Mouse (Mus musculus): ENCODE data around the gene Itpr1. TPM values are rescaled to one million over a fixed set of nuclear protein-coding genes. Genes with fewer than 3 reads are reported as not detected.

Itpr1 gene
- polyA plus RNA-seq, 1 experiment from 2014 or later = 15.6 TPM

DNA sequence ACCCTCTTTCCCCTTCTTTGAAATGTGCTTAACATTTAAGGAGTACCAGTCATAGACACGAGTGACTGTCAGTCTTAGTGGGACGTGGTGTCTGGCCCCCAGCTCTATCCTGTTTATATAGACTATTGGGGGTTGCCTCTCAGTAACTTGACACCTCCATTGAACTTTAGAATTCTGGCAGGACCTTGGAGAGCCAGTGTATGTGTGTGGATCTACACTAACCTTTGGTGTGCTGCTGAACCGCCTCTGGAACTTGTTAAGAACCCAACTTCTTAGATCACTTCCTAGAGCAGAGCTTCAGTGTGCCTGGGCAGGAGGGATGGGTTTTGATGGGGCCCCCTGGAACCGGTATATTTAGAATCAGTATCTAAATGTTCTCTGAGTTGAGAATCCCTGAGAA, 26.2 kb downstream of the Itpr1 start:
- ATAC-seq (replicated peaks; ENCODE audit: low FRiP score, low TSS enrichment, low read depth) (no peak), DNase-seq (ENCODE audit: low spot score) (no peak)
- H3K4me2 ChIP-seq (ENCODE audit: low read length) = no peak overlapping the region
- H3K4me3 ChIP-seq (ENCODE audit: low read depth, low read length) = no peak overlapping the region
- no peak overlapping the region for H3K9ac ChIP-seq (ENCODE audit: low read length)
- H3K36me3 ChIP-seq (ENCODE audit: control insufficient read depth, insufficient read depth, low read length) = no peaks in the 10 kb centered on the region; the same call in 1 of the 2 replicates
- WGBS = 31% methylated on average over 4 of the region's 4 CpGs
- no peak overlapping the region for H3K27ac ChIP-seq (ENCODE audit: low read depth)
- H3K27me3 ChIP-seq (replicated peaks; ENCODE audit: control insufficient read depth, insufficient read depth, low read length) = no peaks in the 10 kb centered on the region
- H3K9me3 ChIP-seq (ENCODE audit: control insufficient read depth, low read length) = no peaks in the 10 kb centered on the region
- peaks cover 17% of the 10 kb centered on the region; the same call in 1 of the 2 replicates for H3K4me1 ChIP-seq (replicated peaks; ENCODE audit: control insufficient read depth, insufficient read depth, low read length)

DNA sequence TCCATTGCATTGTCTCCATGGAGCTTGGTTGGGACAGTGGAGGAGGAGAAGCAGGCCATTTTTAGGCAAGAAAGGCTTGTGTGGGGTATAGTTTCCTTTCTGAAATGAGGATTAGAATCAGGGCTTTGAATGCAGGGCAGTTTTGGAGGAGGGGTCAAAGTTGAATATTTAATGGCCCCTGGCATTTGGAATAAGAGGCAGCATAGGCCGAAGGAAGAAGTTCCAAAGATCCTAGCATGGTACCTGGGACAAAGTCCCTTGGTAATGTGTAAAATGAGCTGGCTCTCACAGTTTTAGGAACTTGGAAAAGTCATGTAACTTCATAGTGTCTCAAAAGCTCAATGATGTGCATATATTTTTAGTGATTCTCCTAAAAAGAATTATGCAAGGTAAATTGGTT, 27.1 kb downstream of the Itpr1 start:
- 85% methylated on average over 1 of the region's 1 CpGs for WGBS
- Histone ChIP-seq H3K27ac (ENCODE audit: low read depth) (no peak overlapping the region), H3K36me3 (ENCODE audit: control insufficient read depth, insufficient read depth, low read length) (no peaks in the 10 kb centered on the region; the same call in 1 of the 2 replicates), H3K4me1 (replicated peaks; ENCODE audit: control insufficient read depth, insufficient read depth, low read length) (peaks cover 14% of the 10 kb centered on the region; the same call in 1 of the 2 replicates), H3K4me2 (ENCODE audit: low read length) (no peak overlapping the region), H3K4me3 (ENCODE audit: low read depth, low read length) (no peak overlapping the region), H3K27me3 (replicated peaks; ENCODE audit: control insufficient read depth, insufficient read depth, low read length) (no peaks in the 10 kb centered on the region), H3K9ac (ENCODE audit: low read length) (no peak overlapping the region), H3K9me3 (ENCODE audit: control insufficient read depth, low read length) (no peaks in the 10 kb centered on the region)
- no peak for DNase-seq (ENCODE audit: low spot score)
- ATAC-seq (replicated peaks; ENCODE audit: low FRiP score, low TSS enrichment, low read depth) = no peak

DNA sequence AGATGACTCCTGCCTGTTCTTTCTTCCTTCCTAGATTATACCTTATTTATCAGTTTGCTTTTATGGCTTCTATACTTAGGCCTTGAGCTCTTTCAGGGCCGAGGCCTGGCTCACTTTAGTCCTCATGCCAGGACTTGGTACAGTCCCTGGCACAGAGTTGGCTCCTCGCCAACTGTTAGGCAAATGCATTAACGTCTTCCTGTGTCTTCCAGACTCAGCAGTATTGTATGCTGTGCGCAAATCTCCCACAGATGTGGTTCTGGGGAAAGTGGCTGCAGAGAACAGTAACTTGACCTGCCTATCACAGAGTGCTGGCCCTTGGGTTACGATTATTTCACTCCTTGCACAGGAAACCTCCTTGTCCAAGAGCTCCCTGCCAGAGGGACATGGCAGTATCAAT, 27.9 kb downstream of the Itpr1 start:
- H3K9me3 ChIP-seq (ENCODE audit: control insufficient read depth, low read length) = no peaks in the 10 kb centered on the region
- no peaks in the 10 kb centered on the region; the same call in 1 of the 2 replicates for H3K36me3 ChIP-seq (ENCODE audit: control insufficient read depth, insufficient read depth, low read length)
- no peak for DNase-seq (ENCODE audit: low spot score)
- H3K4me2 ChIP-seq (ENCODE audit: low read length) = no peak overlapping the region
- no peak overlapping the region for H3K4me3 ChIP-seq (ENCODE audit: low read depth, low read length)
- peaks cover 9% of the 10 kb centered on the region; the same call in 1 of the 2 replicates for H3K4me1 ChIP-seq (replicated peaks; ENCODE audit: control insufficient read depth, insufficient read depth, low read length)
- H3K27me3 ChIP-seq (replicated peaks; ENCODE audit: control insufficient read depth, insufficient read depth, low read length) = no peaks in the 10 kb centered on the region
- no peak overlapping the region for H3K9ac ChIP-seq (ENCODE audit: low read length)
- WGBS = 57% methylated on average over 5 of the region's 5 CpGs
- H3K27ac ChIP-seq (ENCODE audit: low read depth) = no peak overlapping the region
- no peak for ATAC-seq (replicated peaks; ENCODE audit: low FRiP score, low TSS enrichment, low read depth)

DNA sequence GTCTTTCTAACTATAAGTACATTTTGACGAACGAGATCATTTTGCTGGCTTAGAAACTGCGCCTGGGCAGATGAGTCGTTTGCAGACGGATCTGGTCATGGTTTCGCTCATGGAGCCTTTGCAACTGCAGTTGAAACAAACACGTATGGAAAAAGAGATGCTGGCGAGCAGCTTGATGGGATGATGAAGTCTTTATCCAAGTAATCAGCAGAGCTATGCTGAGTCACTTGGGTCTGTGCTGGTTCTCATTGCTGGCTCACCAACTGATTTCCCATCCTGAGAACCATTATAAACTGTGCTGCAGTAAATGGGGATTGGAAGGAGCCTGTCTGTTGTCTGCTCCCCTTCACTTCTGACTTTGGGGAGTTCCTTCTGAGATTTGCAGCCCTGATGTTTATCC, 31.7 kb downstream of the Itpr1 start:
- no peak overlapping the region for H3K27ac ChIP-seq (ENCODE audit: low read depth)
- H3K9ac ChIP-seq (ENCODE audit: low read length) = no peak overlapping the region
- 83% methylated on average over 8 of the region's 8 CpGs for WGBS
- DNase-seq (ENCODE audit: low spot score) = no peak
- H3K36me3 ChIP-seq (ENCODE audit: control insufficient read depth, insufficient read depth, low read length) = no peaks in the 10 kb centered on the region; the same call in 1 of the 2 replicates
- H3K9me3 ChIP-seq (ENCODE audit: control insufficient read depth, low read length) = no peaks in the 10 kb centered on the region
- no peak for ATAC-seq (replicated peaks; ENCODE audit: low FRiP score, low TSS enrichment, low read depth)
- peaks cover 20% of the 10 kb centered on the region for H3K4me1 ChIP-seq (replicated peaks; ENCODE audit: control insufficient read depth, insufficient read depth, low read length)
- no peaks in the 10 kb centered on the region for H3K27me3 ChIP-seq (replicated peaks; ENCODE audit: control insufficient read depth, insufficient read depth, low read length)
- H3K4me2 ChIP-seq (ENCODE audit: low read length) = no peak overlapping the region
- no peak overlapping the region for H3K4me3 ChIP-seq (ENCODE audit: low read depth, low read length)

GRCm38 (mm10) chr6:108246369-108247085, 33.6 kb downstream of the Itpr1 start:
- Histone ChIP-seq H3K9ac (ENCODE audit: low read length) (no peak overlapping the region), H3K4me1 (replicated peaks; ENCODE audit: control insufficient read depth, insufficient read depth, low read length) (peaks cover 23% of the 10 kb centered on the region), H3K4me3 (ENCODE audit: low read depth, low read length) (no peak overlapping the region), H3K27ac (ENCODE audit: low read depth) (no peak overlapping the region), H3K27me3 (replicated peaks; ENCODE audit: control insufficient read depth, insufficient read depth, low read length) (no peaks in the 10 kb centered on the region), H3K36me3 (ENCODE audit: control insufficient read depth, insufficient read depth, low read length) (no peaks in the 10 kb centered on the region; the same call in 1 of the 2 replicates), H3K4me2 (ENCODE audit: low read length) (no peak overlapping the region), H3K9me3 (ENCODE audit: control insufficient read depth, low read length) (no peaks in the 10 kb centered on the region)
- 75% methylated on average over 3 of the region's 3 CpGs for WGBS
- ATAC-seq (replicated peaks; ENCODE audit: low FRiP score, low TSS enrichment, low read depth) (no peak), DNase-seq (ENCODE audit: low spot score) (no peak)

GRCm38 (mm10) chr6:108247211-108247610, 34.3 kb downstream of the Itpr1 start:
- Histone ChIP-seq H3K9me3 (ENCODE audit: control insufficient read depth, low read length) (no peaks in the 10 kb centered on the region), H3K27me3 (replicated peaks; ENCODE audit: control insufficient read depth, insufficient read depth, low read length) (no peaks in the 10 kb centered on the region), H3K4me1 (replicated peaks; ENCODE audit: control insufficient read depth, insufficient read depth, low read length) (peaks cover 23% of the 10 kb centered on the region), H3K36me3 (ENCODE audit: control insufficient read depth, insufficient read depth, low read length) (no peaks in the 10 kb centered on the region; the same call in 1 of the 2 replicates), H3K4me2 (ENCODE audit: low read length) (no peak overlapping the region), H3K27ac (ENCODE audit: low read depth) (no peak overlapping the region), H3K4me3 (ENCODE audit: low read depth, low read length) (no peak overlapping the region), H3K9ac (ENCODE audit: low read length) (no peak overlapping the region)
- WGBS = 64% methylated on average over 3 of the region's 3 CpGs
- peak; percentile 52; the same call in 1 of the 2 replicates for ATAC-seq (replicated peaks; ENCODE audit: low FRiP score, low TSS enrichment, low read depth)
- DNase-seq (ENCODE audit: low spot score) = no peak

GRCm38 (mm10) chr6:108248519-108248918, 35.6 kb downstream of the Itpr1 start:
- 26% methylated on average over 4 of the region's 4 CpGs for WGBS
- peaks cover 23% of the 10 kb centered on the region for H3K4me1 ChIP-seq (replicated peaks; ENCODE audit: control insufficient read depth, insufficient read depth, low read length)
- DNase-seq (ENCODE audit: low spot score) = no peak
- ATAC-seq (replicated peaks; ENCODE audit: low FRiP score, low TSS enrichment, low read depth) = 0 out of 2 replicates have a peak, but pooled peaks have one; percentile 6
- no peak overlapping the region for H3K9ac ChIP-seq (ENCODE audit: low read length)
- no peaks in the 10 kb centered on the region for H3K9me3 ChIP-seq (ENCODE audit: control insufficient read depth, low read length)
- H3K4me2 ChIP-seq (ENCODE audit: low read length) = no peak overlapping the region
- H3K36me3 ChIP-seq (ENCODE audit: control insufficient read depth, insufficient read depth, low read length) = no peaks in the 10 kb centered on the region
- H3K4me3 ChIP-seq (ENCODE audit: low read depth, low read length) = no peak overlapping the region
- H3K27me3 ChIP-seq (replicated peaks; ENCODE audit: control insufficient read depth, insufficient read depth, low read length) = no peaks in the 10 kb centered on the region
- H3K27ac ChIP-seq (ENCODE audit: low read depth) = peak overlapping the region; percentile 78

GRCm38 (mm10) chr6:108249031-108249917, 36.4 kb downstream of the Itpr1 start:
- no peak overlapping the region for H3K4me2 ChIP-seq (ENCODE audit: low read length)
- H3K9me3 ChIP-seq (ENCODE audit: control insufficient read depth, low read length) = no peaks in the 10 kb centered on the region
- no peak overlapping the region for H3K9ac ChIP-seq (ENCODE audit: low read length)
- peak overlapping the region; percentile 78 for H3K27ac ChIP-seq (ENCODE audit: low read depth)
- no peaks in the 10 kb centered on the region for H3K27me3 ChIP-seq (replicated peaks; ENCODE audit: control insufficient read depth, insufficient read depth, low read length)
- WGBS = 35% methylated on average over 9 of the region's 9 CpGs
- no peak for DNase-seq (ENCODE audit: low spot score)
- peak; percentile 53; the same call in 1 of the 2 replicates for ATAC-seq (replicated peaks; ENCODE audit: low FRiP score, low TSS enrichment, low read depth)
- no peaks in the 10 kb centered on the region for H3K36me3 ChIP-seq (ENCODE audit: control insufficient read depth, insufficient read depth, low read length)
- H3K4me3 ChIP-seq (ENCODE audit: low read depth, low read length) = no peak overlapping the region
- H3K4me1 ChIP-seq (replicated peaks; ENCODE audit: control insufficient read depth, insufficient read depth, low read length) = peaks cover 26% of the 10 kb centered on the region

Data from intestine, embryonic 14.5 days (tissue).